Mouse (Mus musculus) ES-Bruce4 (cell line): ENCODE measurements around the gene Evx2. TPM values are rescaled to one million over a fixed set of nuclear protein-coding genes. Genes with fewer than 3 reads are reported as not detected.

ENCODE experiments used
- H3K27ac ChIP-seq: 2 replicates; pipeline ENCODE4 v1.5.1; 2012; ENCODE audit warnings: low read length, inconsistent platforms; ENCODE audit not compliant: insufficient read depth
- H3K27me3 ChIP-seq: 2 replicates; pipeline ENCODE4 v1.6.1; 2012; ENCODE audit warnings: mild to moderate bottlenecking, low read length, inconsistent platforms; ENCODE audit not compliant: control insufficient read depth, poor library complexity, insufficient read depth, severe bottlenecking
- H3K36me3 ChIP-seq: 2 replicates; pipeline ENCODE4 v1.6.1; 2012; ENCODE audit warnings: inconsistent platforms, mild to moderate bottlenecking, low read length, moderate library complexity; ENCODE audit not compliant: control insufficient read depth, poor library complexity, insufficient read depth, severe bottlenecking
- H3K4me1 ChIP-seq: one replicate; pipeline ENCODE4 v1.8.1; 2011; ENCODE audit warnings: low read length; ENCODE audit not compliant: control insufficient read depth, insufficient read depth
- H3K4me3 ChIP-seq: 2 replicates; pipeline ENCODE4 v1.5.1; 2011; ENCODE audit warnings: low read depth, mild to moderate bottlenecking, low read length
- H3K9ac ChIP-seq: 2 replicates; pipeline ENCODE4 v1.6.1; 2012; ENCODE audit warnings: low read depth, mild to moderate bottlenecking, inconsistent platforms; ENCODE audit not compliant: poor library complexity, severe bottlenecking
- H3K9me3 ChIP-seq: replicated peaks from 2 replicates; pipeline ENCODE4 v1.6.1; 2012; ENCODE audit warnings: mild to moderate bottlenecking, low read length, inconsistent platforms; ENCODE audit not compliant: control insufficient read depth, poor library complexity, insufficient read depth, severe bottlenecking
- CTCF ChIP-seq: IDR thresholded peaks from one replicate; pipeline ENCODE4 v1.8.1; 2011; ENCODE audit warnings: low read depth, low read length
- EP300 ChIP-seq: IDR thresholded peaks from 2 replicates; pipeline ENCODE4 v1.6.1; 2011; ENCODE audit warnings: low read depth, low read length; ENCODE audit not compliant: insufficient read depth
- POLR2A ChIP-seq: IDR thresholded peaks from one replicate; pipeline ENCODE4 v1.8.1; 2011; ENCODE audit warnings: low read length; ENCODE audit not compliant: insufficient read depth
- polyA plus RNA-seq: library from polyadenylated mRNA; stranded (reverse); fragments of >200 nt; gene quantifications from 2 replicates; pipeline ENCODE4 v1.2.4, GENCODE M21; 2011; ENCODE audit warnings: low read depth; ENCODE audit not compliant: missing spikeins, insufficient read depth, insufficient read length

The Evx2 gene
- polyA plus RNA-seq, 1 experiment = not detected

DNA sequence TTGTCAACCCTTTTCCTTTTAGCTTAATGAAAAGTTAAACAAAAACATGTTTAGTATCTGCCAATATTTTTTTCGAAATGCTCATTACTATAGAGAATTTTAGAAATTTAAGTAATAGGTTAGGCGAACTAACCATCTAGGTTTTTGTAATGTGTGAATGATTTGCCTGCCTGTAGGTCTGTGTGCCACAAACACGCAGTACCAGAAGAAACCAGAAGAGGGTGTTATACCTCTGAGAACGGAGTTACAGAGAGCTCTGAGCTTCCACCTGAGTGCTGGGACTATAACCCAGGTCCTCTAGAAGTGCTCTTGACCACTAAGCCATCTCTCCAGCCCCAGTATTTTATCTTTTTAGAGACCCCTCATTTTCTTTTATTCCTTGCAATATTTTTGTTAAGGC lies 23.9 kb downstream of the Evx2 start:
- H3K36me3 ChIP-seq = no peaks in the 10 kb centered on the region
- H3K9ac ChIP-seq = no peak overlapping the region
- no peaks in the 10 kb centered on the region for H3K4me1 ChIP-seq
- H3K27ac ChIP-seq = no peak overlapping the region
- H3K27me3 ChIP-seq = no peaks in the 10 kb centered on the region; the same call in 1 of the 2 replicates
- H3K4me3 ChIP-seq = no peak overlapping the region
- TF ChIP-seq EP300 (no peak), POLR2A (no peak), CTCF (no peak)
- H3K9me3 ChIP-seq = no peaks in the 10 kb centered on the region

DNA sequence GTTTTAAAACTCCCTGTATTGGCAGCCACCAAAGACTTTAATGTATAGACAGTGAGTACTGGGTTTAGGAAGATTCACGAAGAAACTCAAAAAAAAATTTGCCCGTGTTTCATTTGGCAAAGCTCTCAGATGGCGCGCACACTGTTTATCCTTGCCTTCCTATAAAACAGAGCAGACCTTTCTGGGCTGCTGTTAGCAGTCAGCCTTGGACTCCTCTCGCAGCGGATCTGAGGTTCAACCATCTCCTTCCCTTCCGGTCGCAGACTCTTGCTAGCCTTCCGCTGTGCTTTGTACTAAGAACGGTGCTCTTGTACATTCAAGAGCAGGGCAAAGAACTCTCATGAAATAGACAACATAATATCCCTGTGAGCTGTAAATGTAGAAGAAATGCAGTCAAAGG lies 39.0 kb downstream of the Evx2 start:
- TF ChIP-seq POLR2A (no peak), EP300 (no peak), CTCF (no peak)
- H3K36me3 ChIP-seq = no peaks in the 10 kb centered on the region
- H3K9ac ChIP-seq = no peak overlapping the region
- H3K9me3 ChIP-seq = no peaks in the 10 kb centered on the region
- H3K27me3 ChIP-seq = no peaks in the 10 kb centered on the region
- no peak overlapping the region for H3K27ac ChIP-seq
- no peaks in the 10 kb centered on the region for H3K4me1 ChIP-seq
- H3K4me3 ChIP-seq = no peak overlapping the region

DNA sequence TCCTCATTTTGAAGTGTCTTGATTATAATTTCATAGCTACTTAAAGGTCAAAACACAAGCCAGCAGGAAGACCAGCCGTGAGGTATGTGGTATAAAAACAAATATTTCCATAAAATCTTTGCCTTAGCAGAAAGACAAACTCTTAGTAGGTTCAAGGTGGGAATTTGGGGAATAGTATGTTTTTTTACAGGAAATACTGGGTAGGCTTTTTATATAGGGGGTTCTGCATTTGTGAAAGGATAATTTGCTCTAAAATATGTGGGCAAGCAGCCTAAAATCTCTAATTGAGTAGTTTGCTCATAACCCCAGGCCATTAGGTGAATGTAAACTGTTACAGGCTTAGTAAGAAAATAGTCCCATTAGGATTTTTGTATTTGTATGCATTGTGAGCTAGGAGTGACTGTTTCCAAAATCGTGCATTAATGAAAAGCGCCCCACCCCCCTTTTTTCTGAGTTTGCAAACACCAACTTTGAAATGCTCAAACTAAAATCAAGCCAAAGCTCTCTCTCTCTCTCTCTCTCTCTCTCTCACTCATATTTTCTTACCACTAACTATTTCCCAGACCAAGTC lies 39.6 kb downstream of the Evx2 start:
- Histone ChIP-seq H3K4me3 (no peak overlapping the region), H3K27ac (no peak overlapping the region), H3K4me1 (no peaks in the 10 kb centered on the region), H3K27me3 (no peaks in the 10 kb centered on the region), H3K36me3 (no peaks in the 10 kb centered on the region), H3K9me3 (no peaks in the 10 kb centered on the region), H3K9ac (no peak overlapping the region)
- no peak for TF ChIP-seq POLR2A
- TF ChIP-seq CTCF = no peak
- no peak for TF ChIP-seq EP300

DNA sequence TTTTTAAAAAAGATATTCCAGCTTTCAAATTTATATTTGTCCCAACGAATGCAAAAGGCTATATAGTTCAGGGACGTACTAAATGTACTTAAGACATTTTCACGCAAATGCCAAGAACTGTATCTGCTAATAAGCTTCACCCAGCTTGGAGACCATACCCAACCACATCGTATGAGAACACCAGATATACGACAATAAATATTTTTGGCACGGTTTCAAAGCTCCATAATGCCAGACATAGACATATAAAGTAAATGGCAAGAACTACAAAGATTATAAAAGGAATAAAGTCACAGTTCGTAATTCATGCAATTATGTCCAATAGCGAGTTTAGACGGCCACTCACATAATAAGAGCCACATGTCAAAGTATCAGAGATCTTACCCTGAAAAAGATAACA lies 41.7 kb downstream of the Evx2 start:
- Histone ChIP-seq H3K36me3 (no peaks in the 10 kb centered on the region), H3K4me1 (no peaks in the 10 kb centered on the region), H3K27me3 (no peaks in the 10 kb centered on the region), H3K4me3 (no peak overlapping the region), H3K9me3 (no peaks in the 10 kb centered on the region), H3K9ac (no peak overlapping the region), H3K27ac (no peak overlapping the region)
- TF ChIP-seq EP300 (no peak), POLR2A (no peak), CTCF (no peak)

DNA sequence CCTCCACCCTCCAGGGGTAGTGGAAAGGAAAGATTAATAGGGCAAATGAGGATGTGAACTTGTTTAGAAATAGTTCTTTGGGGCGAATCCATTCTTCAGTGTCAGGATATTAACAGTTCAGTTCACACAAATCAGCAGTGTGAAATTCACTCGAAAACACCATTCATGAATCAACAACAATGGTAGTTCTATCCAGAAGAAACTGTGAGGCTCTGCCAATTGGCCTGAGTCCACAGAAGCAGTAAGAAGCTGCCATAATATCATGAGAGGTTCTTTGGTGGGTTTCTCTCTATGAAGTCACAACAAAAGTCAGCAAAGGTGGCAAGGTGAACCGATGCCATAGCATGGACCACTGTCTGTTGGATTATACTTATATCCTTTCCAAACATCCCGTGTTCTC lies 48.0 kb downstream of the Evx2 start:
- no peak overlapping the region for H3K4me3 ChIP-seq
- no peaks in the 10 kb centered on the region for H3K4me1 ChIP-seq
- TF ChIP-seq EP300 (no peak), CTCF (no peak), POLR2A (no peak)
- H3K27me3 ChIP-seq = no peaks in the 10 kb centered on the region
- H3K36me3 ChIP-seq = no peaks in the 10 kb centered on the region
- H3K9me3 ChIP-seq = peaks cover 11% of the 10 kb centered on the region
- H3K27ac ChIP-seq = no peak overlapping the region; the same call in 1 of the 2 replicates
- no peak overlapping the region for H3K9ac ChIP-seq

DNA sequence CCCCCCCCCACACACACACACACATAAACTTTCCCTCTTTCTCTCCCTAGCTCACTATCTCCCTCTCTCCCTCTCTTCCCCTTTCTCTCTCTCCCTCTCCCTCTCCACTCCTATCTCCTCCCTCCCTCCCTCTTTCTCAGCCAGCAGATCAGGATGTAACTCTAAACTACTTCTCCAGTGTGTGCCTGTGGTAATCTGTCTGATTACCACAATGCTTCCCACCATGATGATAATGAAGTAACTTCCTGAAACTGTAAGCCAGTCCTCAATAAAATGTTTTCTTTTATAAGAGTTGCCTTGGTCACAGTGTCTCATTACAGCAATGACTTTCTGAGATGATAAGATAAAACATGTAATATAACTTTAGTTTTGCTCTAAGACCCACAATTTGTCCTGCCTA lies 50.0 kb downstream of the Evx2 start:
- TF ChIP-seq EP300 (no peak), POLR2A (no peak), CTCF (no peak)

More for the DNA sequence above, 50.0 kb downstream of the Evx2 start:
- H3K9ac ChIP-seq = no peak overlapping the region
- H3K27me3 ChIP-seq = no peaks in the 10 kb centered on the region
- no peaks in the 10 kb centered on the region for H3K36me3 ChIP-seq
- H3K4me3 ChIP-seq = no peak overlapping the region
- H3K9me3 ChIP-seq = peaks cover 11% of the 10 kb centered on the region
- no peaks in the 10 kb centered on the region for H3K4me1 ChIP-seq
- H3K27ac ChIP-seq = no peak overlapping the region
